8 mouse cellular contexts compared by ENCODE assay signal in the genomic region with DNA sequence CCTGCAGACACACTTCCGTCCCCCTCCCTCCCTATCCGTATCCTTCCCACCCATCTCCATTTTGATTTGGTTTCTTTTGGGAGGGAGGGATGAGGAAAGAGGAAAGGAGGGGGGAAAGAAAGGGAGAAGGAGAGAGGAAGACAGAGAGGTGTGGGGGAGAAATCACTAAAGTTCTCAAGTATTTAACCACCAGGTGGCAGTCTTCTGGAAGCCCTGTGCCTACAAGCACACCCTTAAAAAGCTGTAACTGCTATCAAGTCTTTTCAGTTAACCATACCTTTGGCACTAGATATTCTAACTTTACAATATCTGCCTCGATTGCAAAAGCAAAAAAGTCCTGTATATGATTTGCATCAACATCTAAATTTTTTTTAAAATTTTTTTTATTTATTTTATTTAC. TPM values are rescaled to one million over a fixed set of nuclear protein-coding genes. Genes with fewer than 3 reads are reported as not detected.
A peak's percentile ranks its signal among the peaks of the same experiment; 100 is the strongest.
DNase-seq lines count a peak whose midpoint lies in the region; ATAC-seq lines count a peak whose summit lies in the region.

No protein-coding gene starts in this region.

- peak; percentile 43 to 56 for DNase-seq in heart, postnatal 10 days
- DNase-seq in heart, adult 9 months (ENCODE audit: low spot score in 2 of 2) = no peak
- DNase-seq in spleen, postnatal 36 days (ENCODE audit: low spot score in 2 of 2) = peak; percentile 20 to 42
- no peak for DNase-seq in spleen, postnatal 4 days (ENCODE audit: low spot score in 2 of 2)
- peak; percentile 85 for DNase-seq in retina, embryonic 14.5 days (ENCODE audit: low spot score)
- no peak for DNase-seq in ovary, postnatal 36 days (ENCODE audit: low spot score)
- no peak for DNase-seq in gastrocnemius, postnatal 25 days

- intact Hi-C loops in heart, postnatal 10 days (cut with DNase I) = loop anchor here (1.0 to 5.0 kb wide), 3 partner anchors 32 to 140 kb away; no protein-coding TSS in a partner anchor

- H3K9me3 ChIP-seq in forebrain, embryonic 15.5 days = no peaks in the 10 kb centered on the region

- 0 out of 2 replicates have a peak, but pooled peaks have one; percentile 41 for ATAC-seq in forebrain, embryonic 15.5 days (replicated peaks)

- no peaks in the 10 kb centered on the region for H3K27me3 ChIP-seq in forebrain, embryonic 15.5 days

- H3K27ac ChIP-seq in forebrain, embryonic 15.5 days (replicated peaks) = no peak overlapping the region

- no peak overlapping the region for H3K4me3 ChIP-seq in forebrain, embryonic 15.5 days

- 57% methylated on average over 3 of the region's 3 CpGs for WGBS in forebrain, embryonic 15.5 days

- H3K4me1 ChIP-seq in forebrain, embryonic 15.5 days = no peaks in the 10 kb centered on the region

- no peak overlapping the region for H3K9ac ChIP-seq in forebrain, embryonic 15.5 days (replicated peaks)

- H3K4me2 ChIP-seq in forebrain, embryonic 15.5 days (replicated peaks) = no peak overlapping the region

- no peaks in the 10 kb centered on the region for H3K36me3 ChIP-seq in forebrain, embryonic 15.5 days

RNA-seq across cellular contexts. Expression of a gene that starts 33.4 kb away (rescaled TPM):
- 10 to 100 TPM; 34.6 to 35.0 TPM for total RNA-seq in heart, postnatal 10 days (2021)
- polyA plus RNA-seq in forebrain, embryonic 15.5 days (2015; fragmentation: Nextera tagmentation; extraction: Ambion mirVana) = 17.2 and 17.3 TPM in 2 replicates
- 10 to 100 TPM in 1 of 2 experiments, 1 to 10 TPM in 1; 9.1 to 10.8 TPM for total RNA-seq in gastrocnemius, postnatal 25 days (2021)

Comparison
In these comparisons a context has a peak if more than half of its experiments do, and no peak if none do; other contexts are left out.
1. DNase-seq: peak in heart, postnatal 10 days (2 of 2), spleen, postnatal 36 days (2 of 2) and retina, embryonic 14.5 days (single experiment); none in heart, adult 9 months (0 of 2), spleen, postnatal 4 days (0 of 2), ovary, postnatal 36 days (single experiment) and gastrocnemius, postnatal 25 days (single experiment).